Mouse (Mus musculus): ENCODE measurements at regions not wholly inside any gene's neighbourhood (a gene's known extent, or its start where the extent isn't known, plus 50 kb on each side); places are given as distances from the start of the nearest gene placed in this dataset.

- DNase-seq, result no peak
These were observed 528.9 kb upstream of the Dppa4 start for GRCm38 (mm10) chr16:47754671-47755070.

DNA sequence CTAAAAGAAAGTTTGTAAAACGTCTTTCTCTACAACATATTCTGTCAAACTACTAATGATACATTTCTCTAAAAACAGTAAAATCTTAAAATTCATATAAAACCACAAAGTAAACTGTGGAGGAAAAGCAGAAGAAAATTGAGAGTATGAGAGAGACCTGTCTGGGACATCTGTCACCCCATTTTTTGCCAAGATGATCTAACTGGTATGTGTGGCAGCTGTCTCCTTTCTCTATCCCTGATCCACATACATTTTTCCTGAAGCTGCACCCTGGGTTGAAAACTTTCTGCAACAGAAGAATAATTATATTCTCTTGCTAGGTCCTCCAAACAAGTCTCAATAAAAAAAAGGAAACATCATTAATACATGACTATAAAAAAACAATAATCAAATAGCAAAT is 525.2 kb upstream of the Dppa4 start:
- DNase-seq, result peak; percentile 2

GRCm38 (mm10) chr16:47765742-47766141 is 517.8 kb upstream of the Dppa4 start:
- DNase-seq, result peak; percentile 4

GRCm38 (mm10) chr16:47788515-47788914 is 495.0 kb upstream of the Dppa4 start:
- DNase-seq, result no peak

DNA sequence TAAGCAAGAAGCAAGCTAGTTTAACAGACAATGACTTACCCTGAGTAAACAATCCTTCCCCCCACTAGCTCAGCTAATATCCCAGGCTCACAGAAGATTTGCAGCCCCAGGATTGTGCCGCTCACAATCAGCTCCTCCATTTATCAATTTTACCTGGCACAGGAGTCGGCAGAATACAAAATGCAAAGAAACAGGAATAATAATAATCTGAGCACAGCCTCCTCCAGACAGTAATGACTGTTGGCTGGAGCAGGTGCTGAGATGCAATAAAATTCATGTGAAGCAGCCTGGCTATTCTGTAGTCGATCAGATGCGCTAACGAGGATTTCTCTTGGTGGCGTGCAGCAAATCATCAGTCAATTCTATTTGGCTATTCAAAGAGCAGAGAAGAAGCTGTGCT is 492.9 kb upstream of the Dppa4 start:
- no peak for DNase-seq

DNA sequence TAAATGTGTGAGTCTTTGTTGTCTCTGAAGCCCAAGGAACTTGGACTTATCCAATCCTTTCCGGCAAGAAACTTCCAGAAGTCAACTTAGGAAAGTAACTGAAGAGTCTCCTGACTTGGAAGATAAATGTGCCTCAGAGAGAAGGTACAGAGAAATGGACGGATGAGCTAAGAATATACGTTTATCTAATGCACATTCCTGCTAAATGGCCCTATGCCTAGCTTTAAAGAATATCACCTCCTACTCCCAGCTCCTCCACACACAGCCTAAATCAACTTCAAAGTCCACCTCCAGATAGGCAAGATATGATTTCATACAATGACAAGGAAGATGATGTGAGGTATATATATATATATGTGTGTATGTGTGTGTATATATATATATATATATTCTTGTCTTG is 492.1 kb upstream of the Dppa4 start:
- no peak for DNase-seq

DNA sequence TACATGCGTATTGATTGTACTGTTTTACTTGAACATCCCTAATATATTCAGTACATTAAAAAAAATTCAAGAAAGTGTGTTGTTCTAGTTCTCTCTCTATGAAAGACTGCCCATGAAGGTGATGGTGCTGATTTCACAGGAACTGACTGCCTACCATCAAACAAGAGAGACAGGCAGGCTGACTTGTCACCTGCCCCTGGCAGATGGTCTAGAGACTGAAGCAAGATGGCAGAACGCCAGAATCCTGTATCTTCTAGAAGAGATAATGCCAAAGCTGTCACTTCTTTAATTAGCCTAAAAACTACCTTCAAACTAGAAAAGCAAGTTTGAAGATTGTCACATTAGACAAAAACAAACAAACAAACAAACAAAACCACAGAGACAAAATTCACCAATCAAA is 484.7 kb upstream of the Dppa4 start:
- DNase-seq, result peak; percentile 53

GRCm38 (mm10) chr16:47843169-47843568 is 440.4 kb upstream of the Dppa4 start:
- DNase-seq, result no peak

- DNase-seq, result no peak
These were observed 431.9 kb upstream of the Dppa4 start for GRCm38 (mm10) chr16:47851631-47852030.

GRCm38 (mm10) chr16:47859840-47860239 is 423.7 kb upstream of the Dppa4 start:
- no peak for DNase-seq

DNA sequence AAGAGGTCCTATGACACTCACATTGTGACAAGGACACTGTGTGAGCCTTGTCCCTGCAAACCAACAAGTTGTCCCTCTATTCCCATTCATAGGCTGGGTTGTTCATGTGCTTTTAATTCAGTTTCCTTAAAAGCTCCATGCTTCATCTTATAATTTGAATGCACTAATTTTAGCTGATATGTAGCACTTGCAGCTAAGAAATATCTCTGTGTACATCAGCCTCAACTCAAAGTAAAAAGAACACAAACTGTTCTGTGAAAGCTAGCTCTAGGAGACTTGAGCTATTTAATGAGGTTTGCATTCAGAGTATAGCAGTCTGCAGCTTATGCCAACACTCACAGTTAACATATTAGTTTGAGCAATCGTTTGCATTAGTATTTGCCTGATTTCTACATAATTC is 408.3 kb upstream of the Dppa4 start:
- no peak for DNase-seq

DNA sequence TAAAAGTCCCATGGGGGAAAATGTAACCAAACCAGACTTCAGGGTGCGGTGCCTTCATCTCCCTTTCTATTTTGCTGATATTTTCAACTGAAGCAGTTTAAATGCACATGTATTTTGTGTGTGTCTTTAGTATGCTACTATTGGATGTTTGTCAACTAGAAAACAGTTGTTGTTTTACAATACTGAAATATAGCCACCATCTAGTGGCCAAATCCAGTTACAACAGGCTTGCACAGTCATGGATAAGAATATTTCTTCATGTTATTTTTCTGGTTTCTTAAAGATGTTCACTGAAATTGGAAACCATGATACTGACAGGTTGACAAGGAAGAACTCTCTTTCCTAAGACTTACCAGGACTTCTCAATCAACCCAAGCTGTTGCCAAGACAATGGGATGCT is 400.1 kb upstream of the Dppa4 start:
- no peak for DNase-seq

DNA sequence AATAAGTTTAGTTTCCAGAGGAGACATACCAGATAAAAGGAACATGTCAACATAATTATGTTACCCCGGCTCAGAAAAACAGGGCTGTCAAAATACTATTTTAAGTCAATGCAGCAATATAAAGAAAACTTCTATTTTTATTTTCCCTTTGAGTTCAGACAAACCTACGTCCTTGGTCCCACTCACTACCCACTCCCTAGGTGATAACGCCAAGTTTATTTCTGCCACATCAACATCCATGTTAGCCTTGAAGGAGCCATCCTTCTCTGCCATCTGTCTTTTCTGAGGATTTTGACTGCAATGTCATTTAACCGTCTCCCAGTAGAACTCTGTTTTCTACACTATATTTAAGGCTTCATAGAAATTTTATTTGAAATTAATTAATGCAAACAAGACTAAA is 396.5 kb upstream of the Dppa4 start:
- no peak for DNase-seq

GRCm38 (mm10) chr16:47900785-47901184 is 382.7 kb upstream of the Dppa4 start:
- no peak for DNase-seq

GRCm38 (mm10) chr16:47938000-47938399 is 345.5 kb upstream of the Dppa4 start:
- no peak for DNase-seq

Measured in cerebellum, adult 11 months (tissue).